Mouse (Mus musculus) olfactory bulb, adult 2 months (tissue): ENCODE measurements at regions not wholly inside any gene's neighbourhood (a gene's known extent, or its start where the extent isn't known, plus 50 kb on each side); places are given as distances from the start of the nearest gene placed in this dataset.

Experiments used
- CTCF ChIP-seq: fragments of 200-500 bp; IDR thresholded peaks from 2 replicates; pipeline ENCODE4 v1.5.1; 2012; ENCODE audit warnings: low read depth, mild to moderate bottlenecking, low read length, moderate library complexity; ENCODE audit not compliant: insufficient read depth
- POLR2A ChIP-seq: fragments of 200-500 bp; IDR thresholded peaks from 2 replicates; pipeline ENCODE4 v1.6.1; 2012; ENCODE audit warnings: mild to moderate bottlenecking, low read depth, low read length, moderate library complexity; ENCODE audit not compliant: insufficient read depth

DNA sequence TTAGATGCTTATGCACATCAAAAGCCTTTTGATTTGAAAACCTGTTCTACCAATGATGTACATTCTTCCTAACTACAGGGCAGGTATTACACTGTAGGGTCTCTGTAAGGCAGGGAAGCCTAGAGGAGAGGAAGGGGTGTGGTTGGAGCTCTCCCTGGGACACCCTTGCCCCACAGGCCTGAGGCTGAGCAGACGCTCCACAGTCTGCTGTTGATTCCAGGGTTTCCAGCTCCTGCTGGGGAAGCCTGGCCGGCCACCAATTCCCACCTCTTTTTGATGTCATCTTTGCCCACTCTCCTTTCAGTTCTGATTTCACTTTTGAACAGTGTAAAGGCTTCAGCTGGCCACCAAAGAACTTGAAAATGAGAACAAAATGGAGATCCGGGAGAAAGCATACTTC is 223.0 kb upstream of the Spred2 start:
- TF ChIP-seq CTCF (no peak), POLR2A (no peak)
